Comparison of ENCODE assay signal across 20 mouse cellular contexts in the genomic region with DNA sequence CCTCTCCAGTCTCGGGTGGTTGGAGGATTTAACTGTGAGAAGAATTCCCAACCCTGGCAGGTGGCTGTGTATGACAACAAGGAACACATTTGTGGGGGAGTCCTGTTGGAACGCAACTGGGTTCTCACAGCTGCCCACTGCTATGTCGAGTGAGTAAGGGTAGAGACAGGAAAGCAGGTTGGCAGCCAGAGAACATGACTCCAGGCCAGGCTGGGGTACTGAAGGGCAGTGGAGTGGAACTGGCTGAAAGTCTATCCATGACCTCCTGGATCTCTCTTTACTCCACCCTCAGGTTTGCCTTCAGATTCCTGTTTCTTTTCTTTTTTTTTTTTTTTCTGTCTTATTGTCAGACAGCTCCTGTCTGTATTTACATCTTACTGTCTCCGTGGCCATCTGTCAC. TPM values are rescaled to one million over a fixed set of nuclear protein-coding genes. Genes with fewer than 3 reads are reported as not detected.
DNase-seq lines count a peak whose midpoint lies in the region; ATAC-seq and TF ChIP-seq lines count a peak whose summit lies in the region.
"Had no signal": no experiment of that assay in that cellular context is flagged by ENCODE, and none has a peak within 500 bp of the region (broad histone marks: within the 10 kb centered on the region; RNA-seq: fewer than 3 reads in every experiment).

No protein-coding gene starts in this region.

- H3K4me2 ChIP-seq in kidney, postnatal 0 days (ENCODE audit: low read length) = no peak overlapping the region
- H3K4me2 ChIP-seq in neural tube, embryonic 15.5 days = no peak overlapping the region
- H3K4me2 ChIP-seq: embryonic facial prominence, embryonic 13.5 days; hindbrain, embryonic 14.5 days; midbrain, embryonic 15.5 days had no signal

- H3K4me3 ChIP-seq in kidney, postnatal 0 days (replicated peaks; ENCODE audit: low read depth, low read length) = no peak overlapping the region
- H3K4me3 ChIP-seq in neural tube, embryonic 15.5 days (replicated peaks) = no peak overlapping the region
- H3K4me3 ChIP-seq: embryonic facial prominence, embryonic 13.5 days; midbrain, embryonic 15.5 days had no signal

- TF ChIP-seq CTCF in kidney, postnatal 0 days (IDR thresholded peaks at IDR 0.05; ENCODE audit: low read depth) = no peak

- no peak overlapping the region for H3K9ac ChIP-seq in kidney, postnatal 0 days (ENCODE audit: low read depth, low read length)
- no peak overlapping the region for H3K9ac ChIP-seq in neural tube, embryonic 15.5 days (replicated peaks)
- H3K9ac ChIP-seq: embryonic facial prominence, embryonic 13.5 days; hindbrain, embryonic 14.5 days; liver, embryonic 14.5 days; midbrain, embryonic 15.5 days had no signal

- peak; percentile 36 for ATAC-seq in kidney, postnatal 0 days (replicated peaks; ENCODE audit: low FRiP score, low read depth)
- ATAC-seq in neural tube, embryonic 15.5 days (ENCODE audit: low FRiP score) = no peak
- ATAC-seq: intestine, embryonic 16.5 days; lung, postnatal 0 days; midbrain, embryonic 15.5 days had no signal

- DNase-seq in right cerebral cortex, adult 18-20 months = peak; percentile 11
- no peak for DNase-seq in right cerebral cortex, postnatal 14 days
- peak; percentile 67 for DNase-seq in kidney, postnatal 0 days (ENCODE audit: low spot score)
- DNase-seq in layer of hippocampus, adult 9-11 months = peak; percentile 42
- no peak for DNase-seq in urinary bladder, postnatal 10 days (ENCODE audit: low spot score)
- no peak for DNase-seq in testis, postnatal 10 days (ENCODE audit: low spot score)
- DNase-seq: adrenal gland, adult 2 months; cerebellum, adult 18-20 months; heart, postnatal 10 days had no signal

- no peaks in the 10 kb centered on the region for H3K27me3 ChIP-seq in kidney, postnatal 0 days (ENCODE audit: insufficient read depth, low read length)
- no peaks in the 10 kb centered on the region for H3K27me3 ChIP-seq in neural tube, embryonic 15.5 days (replicated peaks)
- H3K27me3 ChIP-seq: embryonic facial prominence, embryonic 13.5 days; midbrain, embryonic 15.5 days had no signal

- WGBS in kidney, postnatal 0 days = 29% methylated on average over 4 of the region's 4 CpGs
- WGBS in neural tube, embryonic 15.5 days = 69% methylated on average over 4 of the region's 4 CpGs

- no peak overlapping the region for H3K27ac ChIP-seq in kidney, postnatal 0 days
- no peak overlapping the region for H3K27ac ChIP-seq in neural tube, embryonic 15.5 days (replicated peaks)
- H3K27ac ChIP-seq: embryonic facial prominence, embryonic 13.5 days; hindbrain, embryonic 14.5 days; liver, embryonic 14.5 days; midbrain, embryonic 15.5 days; stomach, postnatal 0 days had no signal

- H3K4me1 ChIP-seq in kidney, postnatal 0 days (replicated peaks; ENCODE audit: insufficient read depth, low read length) = no peaks in the 10 kb centered on the region
- no peaks in the 10 kb centered on the region for H3K4me1 ChIP-seq in neural tube, embryonic 15.5 days
- H3K4me1 ChIP-seq: embryonic facial prominence, embryonic 13.5 days; midbrain, embryonic 15.5 days had no signal

- no peaks in the 10 kb centered on the region for H3K9me3 ChIP-seq in kidney, postnatal 0 days (replicated peaks; ENCODE audit: low read length)
- no peaks in the 10 kb centered on the region for H3K9me3 ChIP-seq in neural tube, embryonic 15.5 days (replicated peaks)
- H3K9me3 ChIP-seq: embryonic facial prominence, embryonic 13.5 days; midbrain, embryonic 15.5 days had no signal

- no peaks in the 10 kb centered on the region for H3K36me3 ChIP-seq in kidney, postnatal 0 days (ENCODE audit: insufficient read depth, low read length)
- H3K36me3 ChIP-seq in neural tube, embryonic 15.5 days = no peaks in the 10 kb centered on the region
- H3K36me3 ChIP-seq: embryonic facial prominence, embryonic 13.5 days; midbrain, embryonic 15.5 days had no signal

RNA-seq across cellular contexts. Expression of gene Klk1b8, which starts 2.2 kb away (rescaled TPM):
- polyA plus RNA-seq in kidney, postnatal 0 days (2015; fragmentation: Nextera tagmentation; extraction: Ambion mirVana) = 0.18 and 0.75 TPM in 2 replicates
- polyA plus RNA-seq in neural tube, embryonic 15.5 days (2015; fragmentation: Nextera tagmentation; extraction: Ambion mirVana) = not detected in 2 replicates
- polyA plus RNA-seq: adrenal gland, adult 2 months; brain, embryonic 14.5 days; C2C12; embryonic facial prominence, embryonic 13.5 days; hindbrain, embryonic 14.5 days; limb, embryonic 11.5 days; liver, embryonic 14.5 days; lung, postnatal 0 days; midbrain, embryonic 15.5 days; stomach, postnatal 0 days had no signal

RNA-seq across cellular contexts. Expression of gene Klk1b1, which starts 13.8 kb away (rescaled TPM):
- not detected in 2 replicates for polyA plus RNA-seq in kidney, postnatal 0 days (2015; fragmentation: Nextera tagmentation; extraction: Ambion mirVana)
- not detected in 2 replicates for polyA plus RNA-seq in neural tube, embryonic 15.5 days (2015; fragmentation: Nextera tagmentation; extraction: Ambion mirVana)
- polyA plus RNA-seq: adrenal gland, adult 2 months; brain, embryonic 14.5 days; C2C12; embryonic facial prominence, embryonic 13.5 days; hindbrain, embryonic 14.5 days; intestine, embryonic 16.5 days; limb, embryonic 11.5 days; liver, embryonic 14.5 days; lung, postnatal 0 days; midbrain, embryonic 15.5 days; stomach, postnatal 0 days had no signal

RNA-seq across cellular contexts. Expression of gene Klk15, which starts 19.2 kb away (rescaled TPM):
- polyA plus RNA-seq in kidney, postnatal 0 days (2015; fragmentation: Nextera tagmentation; extraction: Ambion mirVana) = not detected in 2 replicates
- polyA plus RNA-seq in neural tube, embryonic 15.5 days (2015; fragmentation: Nextera tagmentation; extraction: Ambion mirVana) = not detected in 2 replicates
- polyA plus RNA-seq: adrenal gland, adult 2 months; brain, embryonic 14.5 days; C2C12; embryonic facial prominence, embryonic 13.5 days; hindbrain, embryonic 14.5 days; intestine, embryonic 16.5 days; limb, embryonic 11.5 days; liver, embryonic 14.5 days; lung, postnatal 0 days; midbrain, embryonic 15.5 days; stomach, postnatal 0 days had no signal

RNA-seq across cellular contexts. Expression of gene Klk1b9, which starts 23.2 kb away (rescaled TPM):
- polyA plus RNA-seq in kidney, postnatal 0 days (2015; fragmentation: Nextera tagmentation; extraction: Ambion mirVana) = 0.39 and 0.47 TPM in 2 replicates
- polyA plus RNA-seq in neural tube, embryonic 15.5 days (2015; fragmentation: Nextera tagmentation; extraction: Ambion mirVana) = not detected in 2 replicates
- polyA plus RNA-seq: adrenal gland, adult 2 months; brain, embryonic 14.5 days; C2C12; embryonic facial prominence, embryonic 13.5 days; hindbrain, embryonic 14.5 days; intestine, embryonic 16.5 days; limb, embryonic 11.5 days; liver, embryonic 14.5 days; lung, postnatal 0 days; midbrain, embryonic 15.5 days; stomach, postnatal 0 days had no signal

RNA-seq across cellular contexts. Expression of gene Klk1b11, which starts 43.0 kb away (rescaled TPM):
- polyA plus RNA-seq in kidney, postnatal 0 days (2015; fragmentation: Nextera tagmentation; extraction: Ambion mirVana) = 0.22 TPM in 2 replicates
- polyA plus RNA-seq in neural tube, embryonic 15.5 days (2015; fragmentation: Nextera tagmentation; extraction: Ambion mirVana) = not detected in 2 replicates
- polyA plus RNA-seq: adrenal gland, adult 2 months; brain, embryonic 14.5 days; C2C12; embryonic facial prominence, embryonic 13.5 days; hindbrain, embryonic 14.5 days; intestine, embryonic 16.5 days; limb, embryonic 11.5 days; liver, embryonic 14.5 days; lung, postnatal 0 days; midbrain, embryonic 15.5 days; stomach, postnatal 0 days had no signal

Comparison
In these comparisons a context has a peak if more than half of its experiments do, and no peak if none do; other contexts are left out.
1. DNase-seq: peak in right cerebral cortex, adult 18-20 months (single experiment), kidney, postnatal 0 days (single experiment) and layer of hippocampus, adult 9-11 months (single experiment); none in right cerebral cortex, postnatal 14 days (single experiment), urinary bladder, postnatal 10 days (single experiment) and testis, postnatal 10 days (single experiment).